Mouse (Mus musculus) forebrain, embryonic 11.5 days (tissue): ENCODE measurements around the gene Dgcr8. TPM values are rescaled to one million over a fixed set of nuclear protein-coding genes. Genes with fewer than 3 reads are reported as not detected.

Source experiments
- ATAC-seq: fragments of 200-750 bp; cut with Nextera tagmentation; replicated peaks from 2 replicates; pipeline ENCODE4 v1.8.0; 2017; ENCODE audit warnings: moderate TSS enrichment; ENCODE audit not compliant: low FRiP score
- DNase-seq: peaks from one replicate; pipeline ENCODE4 v3.0.0-alpha.2; 2017; ENCODE audit warnings: low spot score
- H3K27ac ChIP-seq: fragments of 300-500 bp; sonication (generic); 2 replicates; pipeline ENCODE4 v1.5.1; 2014; ENCODE audit warnings: low read depth, low read length
- H3K27me3 ChIP-seq: fragments of 300-500 bp; sonication (generic); 2 replicates; pipeline ENCODE4 v1.6.1; 2014; ENCODE audit warnings: mild to moderate bottlenecking, low read length, mixed read lengths; ENCODE audit not compliant: control insufficient read depth, insufficient read depth
- H3K36me3 ChIP-seq: fragments of 300-500 bp; sonication (generic); 2 replicates; pipeline ENCODE4 v1.6.1; 2014; ENCODE audit warnings: mild to moderate bottlenecking, low read length, moderate library complexity, mixed read lengths; ENCODE audit not compliant: control insufficient read depth, insufficient read depth
- H3K4me1 ChIP-seq: fragments of 300-500 bp; sonication (generic); replicated peaks from 2 replicates; pipeline ENCODE4 v1.6.1; 2014; ENCODE audit warnings: low read length, mixed read lengths; ENCODE audit not compliant: control insufficient read depth, insufficient read depth
- H3K4me2 ChIP-seq: fragments of 300-500 bp; sonication (generic); 2 replicates; pipeline ENCODE4 v1.6.1; 2014; ENCODE audit warnings: low read depth, mild to moderate bottlenecking, low read length, moderate library complexity, mixed read lengths; ENCODE audit not compliant: severe bottlenecking
- H3K4me3 ChIP-seq: fragments of 300-500 bp; sonication (generic); 2 replicates; pipeline ENCODE4 v1.5.1; 2014; ENCODE audit warnings: low read depth, low read length
- H3K9ac ChIP-seq: fragments of 300-500 bp; sonication (generic); 2 replicates; pipeline ENCODE4 v1.6.1; 2014; ENCODE audit warnings: low read length
- H3K9me3 ChIP-seq: fragments of 300-500 bp; sonication (generic); 2 replicates; pipeline ENCODE4 v1.6.1; 2016; ENCODE audit warnings: low read length, mixed read lengths; ENCODE audit not compliant: control insufficient read depth
- WGBS: fragments of 180-500 bp; shearing (Covaris S2); extraction: QIAGEN DNeasy Blood & Tissue Kit; methylation state at CpG from one replicate; pipeline ENCODE4 v1.1.7; 2014; 5-methylcytosine and 5-hydroxymethylcytosine counted together
- polyA plus RNA-seq: library from polyadenylated mRNA; unstranded; fragments of >200 nt; fragmentation: Nextera tagmentation; extraction: Ambion mirVana; gene quantifications from 2 replicates; pipeline ENCODE4 v1.2.1, GENCODE M21; 2014

The Dgcr8 gene
- polyA plus RNA-seq, 1 experiment from 2014 or later = 52.4 TPM

DNA sequence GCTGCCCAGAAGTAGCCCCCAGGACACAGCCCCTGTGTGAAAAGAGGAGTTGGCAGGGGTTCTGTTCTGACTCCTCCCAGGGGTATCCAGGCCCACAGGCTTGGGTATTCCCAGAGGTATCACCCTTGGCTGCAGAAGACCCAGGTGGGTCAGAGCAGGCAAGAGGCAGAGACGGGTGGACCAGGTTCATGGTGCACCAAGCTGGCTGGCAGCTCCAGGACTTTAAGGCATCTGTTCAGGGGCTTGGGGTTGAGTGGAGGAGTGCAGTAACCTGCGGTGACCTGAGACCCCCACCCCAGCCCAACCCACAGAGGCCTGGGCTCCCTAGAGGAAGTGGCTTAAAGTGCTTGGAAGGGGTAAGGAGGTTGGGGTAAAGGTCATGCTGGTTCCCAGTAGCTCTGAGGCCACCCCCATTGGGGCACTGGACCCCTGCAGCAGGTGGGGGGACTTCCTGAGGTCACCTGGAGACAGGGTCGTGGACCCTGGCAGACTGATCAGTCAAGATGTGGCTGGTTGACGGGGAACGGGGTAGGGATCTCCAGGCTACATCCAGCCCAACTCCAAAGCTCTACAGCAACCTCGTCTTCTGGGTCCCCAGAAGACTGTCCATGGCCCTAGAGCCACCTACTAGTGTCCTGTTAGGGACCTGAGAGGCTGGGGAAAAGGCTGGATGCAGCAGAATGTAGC is 68.0 kb downstream of the Dgcr8 start:
- Histone ChIP-seq H3K4me1 (0 out of 2 replicates have a peak, but pooled peaks cover 2% of the 10 kb centered on the region), H3K9ac (no peak overlapping the region), H3K4me3 (no peak overlapping the region), H3K27ac (no peak overlapping the region), H3K27me3 (no peaks in the 10 kb centered on the region), H3K4me2 (no peak overlapping the region), H3K36me3 (no peaks in the 10 kb centered on the region; the same call in none of the 2 replicates), H3K9me3 (no peaks in the 10 kb centered on the region)
- no peak for DNase-seq
- 84% methylated on average over 6 of the region's 6 CpGs for WGBS
- no peak for ATAC-seq

DNA sequence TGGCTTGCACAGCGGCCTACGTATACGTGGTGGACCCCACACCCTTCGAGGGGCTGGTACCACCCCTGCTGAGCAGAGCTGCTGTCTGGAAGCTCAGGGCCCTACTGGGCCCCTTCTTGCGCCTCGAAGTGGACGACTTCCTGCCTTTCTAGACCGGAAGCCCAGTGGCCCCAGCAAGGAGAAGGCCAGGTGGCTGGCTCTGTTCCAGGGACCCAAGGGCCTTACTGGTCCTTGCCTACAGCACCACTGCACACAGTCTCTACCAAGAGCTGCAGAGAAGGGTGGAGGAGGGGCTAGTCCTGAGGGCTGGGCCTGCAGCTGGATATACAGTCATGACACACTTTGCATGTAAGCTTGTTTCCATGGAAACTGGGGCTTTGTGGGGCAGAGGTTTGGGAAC is 69.0 kb downstream of the Dgcr8 start:
- WGBS = 76% methylated on average over 8 of the region's 8 CpGs
- no peak overlapping the region for H3K4me3 ChIP-seq
- H3K27ac ChIP-seq = no peak overlapping the region
- H3K4me2 ChIP-seq = no peak overlapping the region
- H3K9me3 ChIP-seq = no peaks in the 10 kb centered on the region
- 0 out of 2 replicates have a peak, but pooled peaks cover 2% of the 10 kb centered on the region for H3K4me1 ChIP-seq
- ATAC-seq = 0 out of 2 replicates have a peak, but pooled peaks have one; percentile 55
- H3K36me3 ChIP-seq = no peaks in the 10 kb centered on the region; the same call in none of the 2 replicates
- DNase-seq = no peak
- no peaks in the 10 kb centered on the region for H3K27me3 ChIP-seq
- H3K9ac ChIP-seq = no peak overlapping the region; the same call in 1 of the 2 replicates

DNA sequence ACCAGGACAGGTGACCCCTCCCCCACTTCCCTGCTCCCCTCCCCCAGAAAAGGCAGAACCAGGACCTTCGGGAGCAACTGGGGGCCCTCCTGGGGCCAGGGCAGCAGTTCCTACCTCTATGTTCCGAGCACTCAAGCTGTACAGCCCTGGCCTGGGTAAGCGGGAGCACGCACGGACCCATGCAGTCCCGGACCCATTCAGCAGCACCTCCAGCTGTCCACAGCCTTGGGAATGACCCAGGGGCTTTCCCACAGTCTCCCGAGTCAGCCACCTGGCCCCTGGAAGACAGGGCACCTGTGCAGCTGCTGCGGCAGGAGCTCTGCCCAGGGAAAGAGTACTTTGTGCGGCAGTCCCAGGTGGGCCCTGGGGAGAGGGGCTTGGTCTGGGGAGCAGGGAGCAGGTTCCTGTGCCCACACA is 70.5 kb downstream of the Dgcr8 start:
- DNase-seq (no peak), ATAC-seq (no peak)
- 76% methylated on average over 9 of the region's 9 CpGs for WGBS
- Histone ChIP-seq H3K4me1 (peaks cover 6% of the 10 kb centered on the region; the same call in 1 of the 2 replicates), H3K4me2 (no peak overlapping the region), H3K4me3 (no peak overlapping the region), H3K27ac (no peak overlapping the region), H3K9me3 (no peaks in the 10 kb centered on the region), H3K27me3 (no peaks in the 10 kb centered on the region), H3K36me3 (no peaks in the 10 kb centered on the region; the same call in none of the 2 replicates), H3K9ac (no peak overlapping the region)

DNA sequence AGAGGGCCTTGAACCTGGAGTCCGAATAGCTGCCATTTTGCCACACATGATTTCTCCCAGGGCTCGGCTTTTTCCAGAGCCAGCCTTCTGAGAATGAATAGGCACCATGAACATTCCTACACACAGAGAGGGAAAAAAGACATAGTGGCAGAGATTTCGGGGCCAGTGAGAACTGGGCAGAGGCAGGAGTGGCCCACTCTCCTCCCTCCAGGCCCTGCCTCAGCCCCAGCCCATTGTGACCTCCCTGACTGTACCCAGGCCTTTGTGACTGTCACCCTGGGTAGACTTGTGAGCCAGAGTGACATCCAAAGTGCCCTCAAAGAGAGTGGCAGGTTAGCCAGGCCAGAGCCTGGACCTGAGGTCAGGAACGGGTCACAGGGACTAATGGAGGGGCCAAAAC is 71.5 kb downstream of the Dgcr8 start, which contains the start of gene Ccdc188:
Gene Ccdc188 (plus strand): TSS at position 301 of the 400 bp plus-strand sequence.
- H3K27ac ChIP-seq = no peak within 1 kb of the TSS
- H3K4me2 ChIP-seq = no peak within 1 kb of the TSS
- H3K9me3 ChIP-seq = no peaks in the 10 kb centered on the region
- H3K4me1 ChIP-seq = peaks cover 14% of the 10 kb centered on the region
- no peak for DNase-seq
- H3K36me3 ChIP-seq = no peaks in the 10 kb centered on the region; the same call in 1 of the 2 replicates
- H3K27me3 ChIP-seq = no peaks in the 10 kb centered on the region
- no peak for ATAC-seq
- H3K4me3 ChIP-seq = no peak within 1 kb of the TSS
- H3K9ac ChIP-seq = no peak within 1 kb of the TSS
- WGBS = 88% methylated on average over 4 of the region's 4 CpGs

DNA sequence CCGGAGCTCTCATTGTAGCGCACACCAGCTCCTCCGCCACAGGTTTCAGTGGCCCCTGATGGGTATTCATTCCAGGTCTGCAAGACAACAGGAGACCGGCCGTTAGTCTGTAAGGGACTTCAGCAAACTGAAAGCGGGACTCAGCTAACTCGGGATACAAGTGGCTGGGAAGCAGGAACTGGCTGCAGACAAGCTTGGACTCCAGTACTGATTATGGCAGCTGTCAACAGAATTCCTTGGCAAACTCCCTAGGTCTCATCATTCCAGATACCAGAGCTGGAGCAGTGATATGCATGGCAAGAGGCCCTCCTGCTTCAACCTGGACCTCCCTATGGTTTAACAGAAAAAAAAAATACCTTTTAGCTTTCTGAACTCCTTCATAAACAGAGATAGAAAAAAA is 74.2 kb downstream of the Dgcr8 start:
- H3K9me3 ChIP-seq = no peaks in the 10 kb centered on the region
- 70% methylated on average over 7 of the region's 7 CpGs for WGBS
- no peak overlapping the region for H3K4me3 ChIP-seq
- DNase-seq = no peak
- no peaks in the 10 kb centered on the region; the same call in 1 of the 2 replicates for H3K27me3 ChIP-seq
- H3K36me3 ChIP-seq = no peaks in the 10 kb centered on the region
- H3K4me1 ChIP-seq = peaks cover 14% of the 10 kb centered on the region
- peak overlapping the region; percentile 7; the same call in 1 of the 2 replicates for H3K9ac ChIP-seq
- no peak for ATAC-seq
- H3K27ac ChIP-seq = 0 out of 2 replicates have a peak overlapping the region, but pooled peaks have one; percentile 71
- peak overlapping the region; percentile 33; the same call in 1 of the 2 replicates for H3K4me2 ChIP-seq

DNA sequence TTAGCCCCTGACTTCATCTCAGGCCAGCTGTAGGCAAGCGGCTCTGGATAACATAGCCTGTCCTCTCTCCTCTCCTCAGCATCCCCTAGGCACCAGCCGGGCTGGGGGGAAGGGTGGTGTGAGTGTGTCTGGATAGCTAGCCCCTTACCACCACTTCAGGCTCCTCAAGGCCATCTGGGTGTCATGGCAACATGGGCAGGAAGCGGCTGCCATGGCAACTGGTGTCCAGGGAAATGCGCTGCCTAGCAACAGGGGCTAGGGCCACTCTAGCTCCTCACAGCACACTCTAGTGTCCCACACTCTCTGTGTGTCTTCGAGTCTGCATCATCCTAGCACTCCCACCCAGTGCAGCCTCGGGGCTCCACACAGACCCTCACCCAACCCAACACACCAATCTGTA is 75.4 kb downstream of the Dgcr8 start:
- Histone ChIP-seq H3K4me2 (peak overlapping the region; percentile 33; the same call in 1 of the 2 replicates), H3K9me3 (no peaks in the 10 kb centered on the region), H3K27ac (peak overlapping the region; percentile 71), H3K9ac (peak overlapping the region; percentile 31; the same call in 1 of the 2 replicates), H3K4me1 (peaks cover 12% of the 10 kb centered on the region), H3K27me3 (no peaks in the 10 kb centered on the region; the same call in 1 of the 2 replicates), H3K4me3 (no peak overlapping the region), H3K36me3 (no peaks in the 10 kb centered on the region)
- peak; percentile 89 for DNase-seq
- WGBS = 29% methylated on average over 6 of the region's 6 CpGs
- ATAC-seq = peak; percentile 93

DNA sequence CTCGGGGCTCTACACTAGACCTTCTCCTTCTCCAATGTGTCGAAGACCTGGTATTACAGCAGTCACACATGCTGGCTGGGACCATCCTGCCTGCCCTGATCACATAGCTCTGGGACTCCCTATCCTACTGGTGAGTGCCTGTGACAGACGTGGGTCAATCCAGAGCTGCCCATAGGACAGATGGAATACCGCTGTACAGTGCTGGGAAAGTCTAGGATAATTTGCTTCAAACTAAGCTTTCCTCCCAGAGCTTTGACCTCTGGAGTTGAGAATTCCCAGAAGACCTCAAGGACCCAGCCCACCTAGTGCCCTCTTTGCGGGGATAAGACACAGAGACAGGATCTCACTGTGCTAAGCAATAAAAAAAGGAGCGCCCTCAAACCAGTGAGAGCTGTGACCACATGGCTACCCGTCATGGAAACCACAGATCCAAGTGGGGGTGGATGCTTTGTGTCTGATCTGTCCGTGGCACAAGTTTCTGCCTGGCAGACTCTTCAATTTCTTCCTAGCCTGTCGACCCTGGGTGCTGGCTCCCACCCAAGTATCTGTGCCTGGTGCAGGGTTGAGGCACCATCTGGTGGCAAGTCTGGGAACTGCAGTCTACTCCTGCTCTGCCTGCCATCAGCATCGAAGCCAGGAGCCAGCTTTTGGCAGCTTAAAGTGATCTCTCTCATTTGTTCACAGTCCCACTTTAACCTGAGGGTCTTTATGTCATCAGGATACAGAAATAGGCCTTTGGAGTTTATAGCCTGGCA is 77.5 kb downstream of the Dgcr8 start:
- no peak for ATAC-seq
- H3K27me3 ChIP-seq = no peaks in the 10 kb centered on the region; the same call in 1 of the 2 replicates
- H3K4me2 ChIP-seq = no peak overlapping the region
- H3K36me3 ChIP-seq = no peaks in the 10 kb centered on the region
- H3K27ac ChIP-seq = no peak overlapping the region
- no peak overlapping the region for H3K9ac ChIP-seq
- peak; percentile 94 for DNase-seq
- peaks cover 12% of the 10 kb centered on the region for H3K4me1 ChIP-seq
- 49% methylated on average over 10 of the region's 10 CpGs for WGBS
- no peaks in the 10 kb centered on the region for H3K9me3 ChIP-seq
- H3K4me3 ChIP-seq = no peak overlapping the region

DNA sequence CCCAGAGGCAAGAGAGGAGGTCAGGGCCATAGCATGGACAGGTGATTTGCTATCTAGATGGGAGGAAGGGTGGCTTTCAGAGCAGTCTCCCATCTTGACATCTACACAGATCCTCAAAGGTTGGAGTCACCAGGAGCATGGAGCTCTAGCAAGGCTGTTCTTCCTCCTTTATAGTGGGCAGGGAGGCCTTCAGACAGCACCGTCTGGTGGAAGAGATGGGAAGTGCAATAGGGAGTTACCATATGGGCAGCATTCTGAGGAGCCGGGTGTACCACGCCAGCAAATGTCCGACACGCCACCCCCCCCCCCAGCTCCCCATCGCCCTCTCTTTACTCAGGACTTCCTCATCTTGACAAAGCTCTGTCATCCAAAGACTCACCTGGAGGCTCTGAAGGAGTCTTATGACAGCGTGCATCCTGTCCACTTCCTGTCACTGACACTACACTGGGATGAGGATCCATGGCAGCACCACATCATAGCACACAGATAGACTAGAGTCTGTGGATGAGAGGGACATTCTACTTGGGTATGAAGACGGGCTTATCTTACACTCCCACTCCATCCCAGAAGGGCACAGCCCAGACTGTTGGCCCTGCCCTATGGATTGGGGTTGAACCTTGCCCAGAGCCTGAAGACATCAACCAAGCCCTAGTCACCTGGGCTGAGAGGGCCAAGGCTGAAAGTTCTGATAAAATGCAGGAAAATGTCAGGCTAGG is 78.2 kb downstream of the Dgcr8 start:
- no peak overlapping the region for H3K4me2 ChIP-seq
- no peak overlapping the region for H3K27ac ChIP-seq
- ATAC-seq (no peak), DNase-seq (peak; percentile 75)
- peaks cover 12% of the 10 kb centered on the region for H3K4me1 ChIP-seq
- no peak overlapping the region for H3K9ac ChIP-seq
- no peaks in the 10 kb centered on the region for H3K36me3 ChIP-seq
- 24% methylated on average over 8 of the region's 8 CpGs for WGBS
- no peaks in the 10 kb centered on the region; the same call in 1 of the 2 replicates for H3K27me3 ChIP-seq
- no peak overlapping the region for H3K4me3 ChIP-seq
- no peaks in the 10 kb centered on the region for H3K9me3 ChIP-seq
